Mouse (Mus musculus) G1E (cell line): ENCODE data around the gene Cggbp1.

Source experiments
- CTCF ChIP-seq: IDR thresholded peaks from 2 replicates; pipeline ENCODE4 v1.5.1; 2012; ENCODE audit warnings: low read depth, low read length, inconsistent platforms, mixed read lengths
- POLR2AphosphoS5 ChIP-seq: IDR thresholded peaks from 2 replicates; pipeline ENCODE4 v1.6.1; 2012; ENCODE audit warnings: low read depth, low read length, inconsistent platforms; ENCODE audit not compliant: insufficient replicate concordance

DNA sequence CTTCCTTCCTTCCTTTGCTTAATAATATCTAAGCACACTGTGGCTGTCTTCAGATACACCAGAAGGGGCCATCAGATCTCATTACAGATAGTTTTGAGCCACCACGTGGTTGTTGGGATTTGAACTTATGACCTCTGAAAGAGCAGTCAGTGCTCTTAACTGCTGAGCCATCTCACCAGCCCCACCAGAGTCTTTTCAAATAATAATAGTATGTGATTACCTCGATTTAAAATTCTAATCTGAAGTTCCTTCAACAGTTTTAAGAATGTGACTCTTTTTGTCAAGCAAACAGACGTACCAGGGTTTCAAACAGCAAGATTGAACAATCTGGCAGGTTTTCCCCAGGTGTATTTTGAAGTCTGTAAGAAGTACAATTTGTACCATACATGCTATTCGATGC, 33.8 kb downstream of the Cggbp1 start:
- TF ChIP-seq CTCF (no peak), POLR2AphosphoS5 (no peak)
